Mouse (Mus musculus): ENCODE measurements at regions not wholly inside any gene's neighbourhood (a gene's known extent, or its start where the extent isn't known, plus 50 kb on each side); places are given as distances from the start of the nearest gene placed in this dataset.

DNA sequence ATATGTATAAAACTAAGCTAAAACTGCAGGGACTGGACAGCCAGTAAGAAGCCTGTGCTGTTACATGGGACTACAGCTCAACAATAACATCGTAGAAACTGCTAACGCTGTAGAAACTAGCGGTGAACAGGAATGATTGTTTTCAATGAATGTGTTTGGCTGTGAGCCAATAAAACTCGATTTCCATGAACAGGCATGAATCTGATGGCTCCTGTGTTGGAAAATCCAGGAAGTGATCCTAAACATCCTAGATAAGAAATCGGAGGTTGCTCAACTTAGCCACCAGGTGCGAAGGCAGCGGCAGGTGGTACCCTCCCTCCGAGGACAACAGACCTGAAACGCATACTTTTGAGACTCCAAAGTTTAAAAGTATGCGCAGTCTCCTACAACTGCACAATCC, 186.0 kb upstream of the Klf7 start:
- in situ Hi-C loops (cut with MboI; ENCODE audit: low pct_ligation_motif_present, low pct_unique_long_range_greater_than_20kb, low sequenced_read_pairs) = loop anchor here (10.0 kb wide), 1 partner anchor 113 kb away; no protein-coding TSS in a partner anchor
- DNase-seq (ENCODE audit: extremely low read depth) = no peak

GRCm38 (mm10) chr1:64305427-64306213, 183.5 kb upstream of the Klf7 start:
- Histone ChIP-seq H3K79me2 (replicated peaks; ENCODE audit: control insufficient read depth, extremely low read depth, insufficient read depth, poor library complexity, severe bottlenecking) (no peaks in the 10 kb centered on the region), H3K27me3 (replicated peaks) (no peaks in the 10 kb centered on the region), H3K36me3 (replicated peaks in 1 of 2; ENCODE audit: control insufficient read depth in 1 of 2, insufficient read depth in 1 of 2, low read length in 1 of 2) (no peaks in the 10 kb centered on the region), H3K27ac (ENCODE audit: insufficient read depth, low read depth) (peak overlapping the region; percentile 63), H3K9me3 (replicated peaks; ENCODE audit: low read length) (no peaks in the 10 kb centered on the region), H3K9ac (ENCODE audit: insufficient read depth, low read depth) (peak overlapping the region; percentile 36), H3K4me2 (ENCODE audit: insufficient read depth, low read depth, poor library complexity, severe bottlenecking) (peak overlapping the region; percentile 75), H3K4me1 (ENCODE audit: control insufficient read depth in 1 of 2, insufficient read depth in 2 of 2) (peaks cover 17 to 44% of the 10 kb centered on the region in 2 experiments), H3K4me3 (replicated peaks in 1 of 3; ENCODE audit: low read depth in 2 of 3, low read length in 2 of 3, poor library complexity in 1 of 3) (peak overlapping the region in 2 of 3 experiments; percentile 5 to 22)
- in situ Hi-C loops (cut with MboI; ENCODE audit: low pct_ligation_motif_present, low pct_unique_long_range_greater_than_20kb, low sequenced_read_pairs) = loop anchor here (10.0 kb wide), 1 partner anchor 111 kb away; no protein-coding TSS in a partner anchor
- dilution Hi-C loops (cut with MboI; ENCODE audit: extremely low pct_ligation_motif_present, extremely low pct_unique_long_range_greater_than_20kb, low sequenced_read_pairs) = no loop called here
- peak; percentile 58 for DNase-seq (ENCODE audit: extremely low read depth)
- TF ChIP-seq CTCF (conservative IDR thresholded peaks at IDR 0.05 in 1 of 2, IDR thresholded peaks at IDR 0.05 in 1 of 2; ENCODE audit: low read depth in 2 of 2, low read length in 2 of 2) = no peak
- TF ChIP-seq JUN (IDR thresholded peaks at IDR 0.05; ENCODE audit: insufficient read depth, low read depth, low read length) = no peak
- TF ChIP-seq USF1 (IDR thresholded peaks at IDR 0.05; ENCODE audit: low read depth, low read length) = peak; percentile 27
- no peak for TF ChIP-seq POLR2AphosphoS2 (IDR thresholded peaks at IDR 0.05; ENCODE audit: low read depth, low read length)
- no peak for TF ChIP-seq MYC (IDR thresholded peaks at IDR 0.05; ENCODE audit: low read depth, low read length)
- TF ChIP-seq SMC3 (IDR thresholded peaks at IDR 0.05; ENCODE audit: low read depth, low read length) = peak; percentile 1; the same call in 1 of the 2 replicates
- no peak; the same call in 1 of the 2 replicates for TF ChIP-seq POLR2A (IDR thresholded peaks at IDR 0.05; ENCODE audit: low read depth, low read length)
- TF ChIP-seq CHD2 (IDR thresholded peaks at IDR 0.05; ENCODE audit: low read length) = 0 out of 2 replicates have a peak, but pooled peaks have one; percentile 19
- TF ChIP-seq NELFE (IDR thresholded peaks at IDR 0.05; ENCODE audit: low read depth, low read length) = 0 out of 2 replicates have a peak, but pooled peaks have one; percentile 22
- TF ChIP-seq GABPA (IDR thresholded peaks at IDR 0.05; ENCODE audit: insufficient replicate concordance, low read depth, low read length) = no peak
- no peak for TF ChIP-seq USF2 (conservative IDR thresholded peaks at IDR 0.05; ENCODE audit: low read depth, low read length)
- TF ChIP-seq KAT2A (IDR thresholded peaks at IDR 0.05; ENCODE audit: insufficient replicate concordance, low read length) = no peak
- peak; percentile 38; the same call in 1 of the 2 replicates for TF ChIP-seq IRF4 (IDR thresholded peaks at IDR 0.05; ENCODE audit: low read depth, low read length)
- peak; percentile 84 for TF ChIP-seq MEF2A (IDR thresholded peaks at IDR 0.05; ENCODE audit: borderline replicate concordance, low read depth, low read length)
- TF ChIP-seq MAFK (IDR thresholded peaks at IDR 0.05; ENCODE audit: insufficient replicate concordance, low read length) = peak; percentile 25; the same call in 1 of the 2 replicates
- peak; percentile 73 for TF ChIP-seq BHLHE40 (IDR thresholded peaks at IDR 0.05; ENCODE audit: low read depth, low read length)
- TF ChIP-seq ETS1 (conservative IDR thresholded peaks at IDR 0.05; ENCODE audit: low read depth, low read length) = peak; percentile 79
- no peak for TF ChIP-seq TBP (conservative IDR thresholded peaks at IDR 0.05; ENCODE audit: low read depth, low read length)
- TF ChIP-seq RAD21 (IDR thresholded peaks at IDR 0.05; ENCODE audit: low read depth, low read length) = no peak
- TF ChIP-seq TCF12 (IDR thresholded peaks at IDR 0.05; ENCODE audit: low read depth, low read length) = peak; percentile 47; the same call in 1 of the 2 replicates
- TF ChIP-seq HCFC1 (IDR thresholded peaks at IDR 0.05; ENCODE audit: low read depth, low read length) = 0 out of 2 replicates have a peak, but pooled peaks have one; percentile 41
- 0 out of 2 replicates have a peak, but pooled peaks have one; percentile 34 for TF ChIP-seq ZMIZ1 (IDR thresholded peaks at IDR 0.05; ENCODE audit: low read depth, low read length)
- peak; percentile 55; the same call in 1 of the 2 replicates for TF ChIP-seq CHD1 (IDR thresholded peaks at IDR 0.05; ENCODE audit: low read depth, low read length)
- no peak for TF ChIP-seq ZKSCAN1 (IDR thresholded peaks at IDR 0.05; ENCODE audit: borderline replicate concordance, low read depth, low read length)
- TF ChIP-seq EP300 (IDR thresholded peaks at IDR 0.05; ENCODE audit: low read length) = peak; percentile 44
- 0 out of 2 replicates have a peak, but pooled peaks have one; percentile 33 for TF ChIP-seq MAZ (IDR thresholded peaks at IDR 0.05; ENCODE audit: low read depth, low read length)
- TF ChIP-seq UBTF (IDR thresholded peaks at IDR 0.05; ENCODE audit: low read depth, low read length) = 0 out of 2 replicates have a peak, but pooled peaks have one; percentile 8
- TF ChIP-seq ZNF384 (IDR thresholded peaks at IDR 0.05; ENCODE audit: low read depth, low read length) = peak; percentile 67

More for the DNA sequence above, 186.0 kb upstream of the Klf7 start:
- no peaks in the 10 kb centered on the region for H3K79me2 ChIP-seq (replicated peaks; ENCODE audit: control insufficient read depth, extremely low read depth, insufficient read depth, poor library complexity, severe bottlenecking)
- H3K9me3 ChIP-seq (replicated peaks; ENCODE audit: low read length) = no peaks in the 10 kb centered on the region
- TF ChIP-seq ZC3H11A (IDR thresholded peaks at IDR 0.05; ENCODE audit: low read depth, low read length) (no peak), E2F4 (IDR thresholded peaks at IDR 0.05; ENCODE audit: insufficient replicate concordance, low read depth, low read length) (no peak), BHLHE40 (IDR thresholded peaks at IDR 0.05; ENCODE audit: low read depth, low read length) (no peak), MYC (IDR thresholded peaks at IDR 0.05; ENCODE audit: low read depth, low read length) (no peak), CHD1 (IDR thresholded peaks at IDR 0.05; ENCODE audit: low read depth, low read length) (no peak), SIN3A (IDR thresholded peaks at IDR 0.05; ENCODE audit: low read length) (no peak), MEF2A (IDR thresholded peaks at IDR 0.05; ENCODE audit: borderline replicate concordance, low read depth, low read length) (no peak)
- dilution Hi-C loops (cut with MboI; ENCODE audit: extremely low pct_ligation_motif_present, extremely low pct_unique_long_range_greater_than_20kb, low sequenced_read_pairs) = no loop called here
- H3K4me1 ChIP-seq (ENCODE audit: control insufficient read depth in 1 of 2, insufficient read depth in 2 of 2) = peaks cover 13 to 26% of the 10 kb centered on the region in 2 experiments
- no peaks in the 10 kb centered on the region for H3K27me3 ChIP-seq (replicated peaks)
- no peak overlapping the region for H3K4me2 ChIP-seq (ENCODE audit: insufficient read depth, low read depth, poor library complexity, severe bottlenecking)
- no peak overlapping the region for H3K9ac ChIP-seq (ENCODE audit: insufficient read depth, low read depth)
- no peak overlapping the region for H3K4me3 ChIP-seq (replicated peaks in 1 of 3; ENCODE audit: low read depth in 2 of 3, low read length in 2 of 3, poor library complexity in 1 of 3)
- H3K36me3 ChIP-seq (replicated peaks in 1 of 2; ENCODE audit: control insufficient read depth in 1 of 2, insufficient read depth in 1 of 2, low read length in 1 of 2) = no peaks in the 10 kb centered on the region
- no peak overlapping the region for H3K27ac ChIP-seq (ENCODE audit: insufficient read depth, low read depth)

All from CH12.LX (cell line).